ENCODE assay signal across 9 mouse cellular contexts in genomic region chr3:98085812-98086268, GRCm38 (mm10).
DNase-seq lines count a peak whose midpoint lies in the region; ATAC-seq and TF ChIP-seq lines count a peak whose summit lies in the region.
"Had no signal": no experiment of that assay in that cellular context is flagged by ENCODE, and none has a peak within 500 bp of the region (broad histone marks: within the 10 kb centered on the region; RNA-seq: fewer than 3 reads in every experiment).

No protein-coding gene starts in this region.

- H3K36me3 ChIP-seq in hindbrain, postnatal 0 days (ENCODE audit: insufficient read depth, low read length) = no peaks in the 10 kb centered on the region
- H3K36me3 ChIP-seq in hindbrain, embryonic 10.5 days = peaks cover 48% of the 10 kb centered on the region
- H3K36me3 ChIP-seq in CH12.LX (replicated peaks in 1 of 2; ENCODE audit: control insufficient read depth in 1 of 2, insufficient read depth in 1 of 2, low read length in 1 of 2) = peaks cover 6 to 64% of the 10 kb centered on the region in 2 experiments

- H3K79me2 ChIP-seq in CH12.LX (replicated peaks; ENCODE audit: control insufficient read depth, extremely low read depth, insufficient read depth, poor library complexity, severe bottlenecking) = no peaks in the 10 kb centered on the region

- ATAC-seq in hindbrain, postnatal 0 days = 0 out of 2 replicates have a peak, but pooled peaks have one; percentile 19
- peak; percentile 54 for ATAC-seq in common myeloid progenitor, adult 5-6 weeks (replicated peaks; ENCODE audit: low read depth, poor library complexity, severe bottlenecking)
- ATAC-seq in megakaryocyte-erythroid progenitor cell, adult 5-6 weeks (replicated peaks; ENCODE audit: low FRiP score, low TSS enrichment, poor library complexity, severe bottlenecking) = peak; percentile 78

- no peak overlapping the region for H3K9ac ChIP-seq in hindbrain, postnatal 0 days (replicated peaks; ENCODE audit: low read length)
- H3K9ac ChIP-seq in CH12.LX (ENCODE audit: insufficient read depth, low read depth) = no peak overlapping the region
- H3K9ac ChIP-seq: midbrain, embryonic 12.5 days had no signal

- 36% methylated on average over 5 of the region's 5 CpGs for WGBS in hindbrain, postnatal 0 days
- 51% methylated on average over 5 of the region's 5 CpGs for WGBS in hindbrain, embryonic 10.5 days

- intact Hi-C loops in heart, postnatal 10 days (cut with DNase I) = no loop called here

- H3K4me1 ChIP-seq in hindbrain, postnatal 0 days (ENCODE audit: insufficient read depth, low read length) = peaks cover 9% of the 10 kb centered on the region; the same call in 1 of the 2 replicates
- peaks cover 39% of the 10 kb centered on the region for H3K4me1 ChIP-seq in hindbrain, embryonic 10.5 days (replicated peaks)
- peaks cover 11 to 49% of the 10 kb centered on the region in 2 experiments; a peak in 3 of 4 replicates for H3K4me1 ChIP-seq in CH12.LX (ENCODE audit: control insufficient read depth in 1 of 2, insufficient read depth in 2 of 2)

- no peak overlapping the region for H3K27ac ChIP-seq in hindbrain, postnatal 0 days
- H3K27ac ChIP-seq in hindbrain, embryonic 10.5 days = no peak overlapping the region
- no peak overlapping the region for H3K27ac ChIP-seq in CH12.LX (ENCODE audit: insufficient read depth, low read depth)
- H3K27ac ChIP-seq: midbrain, embryonic 12.5 days had no signal

- no peak for DNase-seq in hindbrain, postnatal 0 days (ENCODE audit: low spot score)
- no peak for DNase-seq in hindbrain, embryonic 10.5 days (ENCODE audit: low spot score)
- peak; percentile 81 for DNase-seq in CH12.LX (ENCODE audit: extremely low read depth)
- DNase-seq in heart, postnatal 10 days = peak; percentile 49 to 62
- no peak for DNase-seq in cerebellum, adult 11 months
- no peak for DNase-seq in right cerebral cortex, adult 18-20 months

- dilution Hi-C loops in CH12.LX (cut with MboI; ENCODE audit: extremely low pct_ligation_motif_present, extremely low pct_unique_long_range_greater_than_20kb, low sequenced_read_pairs) = no loop called here

- peak; percentile 64 for TF ChIP-seq EP300 in CH12.LX (IDR thresholded peaks at IDR 0.05; ENCODE audit: low read length)

- no peak overlapping the region for H3K4me2 ChIP-seq in hindbrain, postnatal 0 days (ENCODE audit: low read depth, low read length)
- no peak overlapping the region for H3K4me2 ChIP-seq in CH12.LX (ENCODE audit: insufficient read depth, low read depth, poor library complexity, severe bottlenecking)
- H3K4me2 ChIP-seq: midbrain, embryonic 12.5 days had no signal

- no peaks in the 10 kb centered on the region for H3K9me3 ChIP-seq in hindbrain, postnatal 0 days (ENCODE audit: low read length)
- H3K9me3 ChIP-seq in hindbrain, embryonic 10.5 days = no peaks in the 10 kb centered on the region
- no peaks in the 10 kb centered on the region for H3K9me3 ChIP-seq in CH12.LX (replicated peaks; ENCODE audit: low read length)
- H3K9me3 ChIP-seq: midbrain, embryonic 12.5 days had no signal

- no peak overlapping the region for H3K4me3 ChIP-seq in hindbrain, postnatal 0 days (ENCODE audit: low read length)
- H3K4me3 ChIP-seq in hindbrain, embryonic 10.5 days = no peak overlapping the region
- H3K4me3 ChIP-seq in CH12.LX (replicated peaks in 1 of 3; ENCODE audit: low read depth in 2 of 3, low read length in 2 of 3, poor library complexity in 1 of 3) = no peak overlapping the region
- H3K4me3 ChIP-seq: midbrain, embryonic 12.5 days had no signal

- H3K27me3 ChIP-seq in hindbrain, postnatal 0 days (ENCODE audit: insufficient read depth, low read length) = no peaks in the 10 kb centered on the region
- H3K27me3 ChIP-seq in hindbrain, embryonic 10.5 days (ENCODE audit: insufficient read depth, poor library complexity, severe bottlenecking) = no peaks in the 10 kb centered on the region
- no peaks in the 10 kb centered on the region for H3K27me3 ChIP-seq in CH12.LX (replicated peaks)
- H3K27me3 ChIP-seq: midbrain, embryonic 12.5 days had no signal

- no peak for TF ChIP-seq POLR2A in CH12.LX (IDR thresholded peaks at IDR 0.05; ENCODE audit: low read depth, low read length)

- in situ Hi-C loops in CH12.LX (cut with MboI; ENCODE audit: low pct_ligation_motif_present, low pct_unique_long_range_greater_than_20kb, low sequenced_read_pairs) = no loop called here

- no peak for TF ChIP-seq CTCF in hindbrain, postnatal 0 days (IDR thresholded peaks at IDR 0.05; ENCODE audit: low read depth)
- TF ChIP-seq CTCF in CH12.LX (conservative IDR thresholded peaks at IDR 0.05 in 1 of 2, IDR thresholded peaks at IDR 0.05 in 1 of 2; ENCODE audit: low read depth in 2 of 2, low read length in 2 of 2) = no peak

- no peak for TF ChIP-seq RAD21 in CH12.LX (IDR thresholded peaks at IDR 0.05; ENCODE audit: low read depth, low read length)

TF ChIP-seq in CH12.LX, 34 proteins besides CTCF, POLR2A, EP300 and RAD21:
- TF ChIP-seq ZC3H11A (IDR thresholded peaks at IDR 0.05; ENCODE audit: low read depth, low read length) (no peak), ZMIZ1 (IDR thresholded peaks at IDR 0.05; ENCODE audit: low read depth, low read length) (no peak), SMC3 (IDR thresholded peaks at IDR 0.05; ENCODE audit: low read depth, low read length) (no peak), E2F4 (IDR thresholded peaks at IDR 0.05; ENCODE audit: insufficient replicate concordance, low read depth, low read length) (no peak), MAFK (IDR thresholded peaks at IDR 0.05; ENCODE audit: insufficient replicate concordance, low read length) (peak; percentile 52; the same call in 1 of the 2 replicates), KAT2A (IDR thresholded peaks at IDR 0.05; ENCODE audit: insufficient replicate concordance, low read length) (no peak), TCF12 (IDR thresholded peaks at IDR 0.05; ENCODE audit: low read depth, low read length) (peak; percentile 57; the same call in 1 of the 2 replicates), USF1 (IDR thresholded peaks at IDR 0.05; ENCODE audit: low read depth, low read length) (no peak; the same call in 1 of the 2 replicates), CHD1 (IDR thresholded peaks at IDR 0.05; ENCODE audit: low read depth, low read length) (no peak), JUND (conservative IDR thresholded peaks at IDR 0.05; ENCODE audit: low read depth, low read length) (no peak), MAZ (IDR thresholded peaks at IDR 0.05; ENCODE audit: low read depth, low read length) (peak; percentile 70; the same call in 1 of the 2 replicates), SIN3A (IDR thresholded peaks at IDR 0.05; ENCODE audit: low read length) (peak; percentile 61; the same call in 1 of the 2 replicates), IRF4 (IDR thresholded peaks at IDR 0.05; ENCODE audit: low read depth, low read length) (peak; percentile 55; the same call in 1 of the 2 replicates), ZKSCAN1 (IDR thresholded peaks at IDR 0.05; ENCODE audit: borderline replicate concordance, low read depth, low read length) (no peak), BHLHE40 (IDR thresholded peaks at IDR 0.05; ENCODE audit: low read depth, low read length) (peak; percentile 100), CHD2 (IDR thresholded peaks at IDR 0.05; ENCODE audit: low read length) (peak; percentile 50; the same call in 1 of the 2 replicates), ETS1 (conservative IDR thresholded peaks at IDR 0.05; ENCODE audit: low read depth, low read length) (peak; percentile 88), ELF1 (IDR thresholded peaks at IDR 0.05; ENCODE audit: low read depth, low read length) (no peak), MAX (IDR thresholded peaks at IDR 0.05; ENCODE audit: low read length) (no peak), MEF2A (IDR thresholded peaks at IDR 0.05; ENCODE audit: borderline replicate concordance, low read depth, low read length) (0 out of 2 replicates have a peak, but pooled peaks have one; percentile 40), GABPA (IDR thresholded peaks at IDR 0.05; ENCODE audit: insufficient replicate concordance, low read depth, low read length) (no peak), MXI1 (IDR thresholded peaks at IDR 0.05; ENCODE audit: low read depth, low read length) (peak; percentile 54; the same call in 1 of the 2 replicates), RCOR1 (conservative IDR thresholded peaks at IDR 0.05; ENCODE audit: low read depth, low read length) (peak; percentile 74)

Comparison
In these comparisons a context has a peak if more than half of its experiments do, and no peak if none do; other contexts are left out.
1. ATAC-seq: peak in every context shown above with its lines; median percentile 78 in megakaryocyte-erythroid progenitor cell, adult 5-6 weeks; 54 in common myeloid progenitor, adult 5-6 weeks; 19 in hindbrain, postnatal 0 days.
2. DNase-seq: peak in CH12.LX (single experiment) and heart, postnatal 10 days (2 of 2); none in hindbrain, postnatal 0 days (single experiment), hindbrain, embryonic 10.5 days (single experiment), cerebellum, adult 11 months (single experiment) and right cerebral cortex, adult 18-20 months (single experiment).